Mouse (Mus musculus): Measurements from ENCODE around the gene Treh.

DNA sequence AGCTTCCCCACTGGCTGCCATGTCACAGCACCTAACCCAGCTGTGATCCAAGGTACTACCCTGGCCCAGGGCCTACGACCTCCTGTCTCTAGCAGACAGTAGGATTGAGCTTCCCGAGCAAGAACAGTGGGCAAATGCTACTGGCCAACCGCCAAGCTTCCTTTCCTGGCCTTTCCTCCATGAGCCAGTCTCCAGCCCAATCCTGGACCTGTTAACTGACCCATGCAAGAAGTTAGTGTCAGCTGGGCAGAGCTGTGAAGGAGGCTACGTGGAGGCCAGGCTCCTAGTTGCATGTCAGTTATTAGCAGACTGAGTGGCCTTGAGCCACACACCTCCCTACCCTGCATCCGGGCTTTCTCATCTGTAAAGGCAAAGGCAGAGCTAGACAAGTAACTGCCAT lies 26.7 kb downstream of the Treh start:
- TF ChIP-seq POLR2A (IDR thresholded peaks at IDR 0.05; ENCODE audit: borderline replicate concordance, extremely low read depth, insufficient read depth, insufficient read length, poor library complexity, severe bottlenecking): no peak
- no peak for TF ChIP-seq CTCF (IDR thresholded peaks at IDR 0.05; ENCODE audit: borderline replicate concordance, extremely low read depth, insufficient read depth, insufficient read length)

Data from brain, embryonic 14.5 days (tissue).